Mouse (Mus musculus): ENCODE measurements at regions not wholly inside any gene's neighbourhood (a gene's known extent, or its start where the extent isn't known, plus 50 kb on each side); places are given as distances from the start of the nearest gene placed in this dataset.

DNA sequence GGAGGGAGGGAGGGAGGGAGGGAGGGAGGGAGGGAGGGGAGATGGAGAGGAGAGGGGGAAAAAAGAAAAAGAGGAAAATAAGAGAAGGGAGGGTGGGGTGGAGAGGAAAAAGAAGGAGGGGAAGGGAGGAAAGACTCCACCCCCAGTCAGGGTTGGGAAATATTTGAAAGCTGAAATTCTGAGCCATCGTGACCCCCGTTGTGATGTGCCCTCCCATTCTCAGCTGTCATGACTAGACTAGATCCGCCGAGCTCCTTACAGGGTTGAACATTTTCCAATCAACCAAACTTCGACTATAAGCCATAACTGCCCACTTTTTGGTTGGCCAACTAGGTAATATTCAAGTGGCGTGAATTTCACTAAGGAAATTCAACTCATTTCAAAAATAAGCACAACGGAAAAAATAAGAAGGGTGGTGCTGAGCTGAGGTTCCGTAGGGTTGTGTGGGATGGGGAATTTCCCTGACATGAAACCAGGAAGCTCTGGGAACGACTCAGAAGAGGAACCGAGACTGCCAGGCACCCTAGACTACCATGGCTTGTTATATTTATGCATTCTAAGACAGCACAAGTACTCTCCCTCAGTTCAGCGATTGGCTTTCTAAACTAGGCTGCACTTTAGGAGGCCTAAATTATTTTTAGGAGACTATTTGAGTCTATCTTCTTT is 234.4 kb downstream of the Epha4 start:
- in situ Hi-C loops (cut with MboI; ENCODE audit: low sequenced_read_pairs in 2 of 2, unreplicated experiment in 2 of 2): no loop called here
- TF ChIP-seq MAFK (IDR thresholded peaks at IDR 0.05; ENCODE audit: insufficient read depth, low read depth, low read length): no peak
- no peak for TF ChIP-seq ZC3H11A (IDR thresholded peaks at IDR 0.05; ENCODE audit: borderline replicate concordance, low read depth, low read length)
- no peak overlapping the region for H3K4me3 ChIP-seq (ENCODE audit: insufficient read depth in 1 of 2, low read depth in 1 of 2, low read length in 2 of 2, poor library complexity in 1 of 2, severe bottlenecking in 1 of 2)

DNA sequence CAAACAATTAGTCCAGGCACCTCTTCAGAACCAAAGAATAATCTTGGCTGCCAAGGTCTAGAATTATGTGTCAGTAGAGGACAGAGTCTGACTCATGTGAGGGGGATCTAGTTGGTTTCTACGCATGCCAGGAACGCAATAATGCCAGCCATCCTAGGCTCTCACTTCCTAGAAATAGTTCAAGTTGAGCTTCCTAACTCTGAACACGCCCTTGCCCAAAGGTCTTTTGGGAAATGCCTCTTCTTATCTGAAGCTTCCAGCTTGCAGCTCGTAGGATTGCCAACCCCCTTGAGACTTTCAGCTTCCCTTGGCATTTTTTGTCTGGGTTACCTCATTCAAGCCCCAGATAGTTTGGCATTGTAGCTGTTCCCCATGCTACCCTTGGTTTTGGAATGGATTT is 233.1 kb downstream of the Epha4 start:
- Histone ChIP-seq H3K27ac (ENCODE audit: insufficient read depth, low read depth, low read length, poor library complexity, severe bottlenecking) (no peak overlapping the region), H3K4me1 (ENCODE audit: control insufficient read depth in 2 of 2, insufficient read depth in 2 of 2, low read length in 2 of 2, poor library complexity in 1 of 2) (no peaks in the 10 kb centered on the region; a peak in 1 of 4 replicates), H3K36me3 (ENCODE audit: control insufficient read depth, insufficient read depth, low read length, poor library complexity, severe bottlenecking) (no peaks in the 10 kb centered on the region), H3K9me3 (ENCODE audit: control insufficient read depth, insufficient read depth, low read depth, low read length) (no peaks in the 10 kb centered on the region), H3K4me3 (ENCODE audit: insufficient read depth in 1 of 2, low read depth in 1 of 2, low read length in 2 of 2, poor library complexity in 1 of 2, severe bottlenecking in 1 of 2) (no peak overlapping the region), H3K9ac (ENCODE audit: insufficient read depth, low read depth, low read length, poor library complexity, severe bottlenecking) (no peak overlapping the region)
- in situ Hi-C loops (cut with MboI; ENCODE audit: low sequenced_read_pairs in 2 of 2, unreplicated experiment in 2 of 2): no loop called here
- DNase-seq (ENCODE audit: low read depth, low spot score): no peak
- TF ChIP-seq ZNF384 (IDR thresholded peaks at IDR 0.05; ENCODE audit: low read depth, low read length): no peak
- TF ChIP-seq CHD2 (IDR thresholded peaks at IDR 0.05; ENCODE audit: low read depth, low read length): no peak
- no peak for TF ChIP-seq ZC3H11A (IDR thresholded peaks at IDR 0.05; ENCODE audit: borderline replicate concordance, low read depth, low read length)
- no peak for TF ChIP-seq HCFC1 (IDR thresholded peaks at IDR 0.05; ENCODE audit: borderline replicate concordance, insufficient read depth, low read length)
- TF ChIP-seq MAFK (IDR thresholded peaks at IDR 0.05; ENCODE audit: insufficient read depth, low read depth, low read length): no peak

More for the DNA sequence above, 234.4 kb downstream of the Epha4 start:
- no peak for DNase-seq (ENCODE audit: low read depth, low spot score)
- H3K27ac ChIP-seq (ENCODE audit: insufficient read depth, low read depth, low read length, poor library complexity, severe bottlenecking): no peak overlapping the region
- H3K4me1 ChIP-seq (ENCODE audit: control insufficient read depth in 2 of 2, insufficient read depth in 2 of 2, low read length in 2 of 2, poor library complexity in 1 of 2): no peaks in the 10 kb centered on the region; a peak in 1 of 4 replicates
- no peaks in the 10 kb centered on the region for H3K9me3 ChIP-seq (ENCODE audit: control insufficient read depth, insufficient read depth, low read depth, low read length)
- no peaks in the 10 kb centered on the region for H3K36me3 ChIP-seq (ENCODE audit: control insufficient read depth, insufficient read depth, low read length, poor library complexity, severe bottlenecking)
- H3K9ac ChIP-seq (ENCODE audit: insufficient read depth, low read depth, low read length, poor library complexity, severe bottlenecking): no peak overlapping the region

DNA sequence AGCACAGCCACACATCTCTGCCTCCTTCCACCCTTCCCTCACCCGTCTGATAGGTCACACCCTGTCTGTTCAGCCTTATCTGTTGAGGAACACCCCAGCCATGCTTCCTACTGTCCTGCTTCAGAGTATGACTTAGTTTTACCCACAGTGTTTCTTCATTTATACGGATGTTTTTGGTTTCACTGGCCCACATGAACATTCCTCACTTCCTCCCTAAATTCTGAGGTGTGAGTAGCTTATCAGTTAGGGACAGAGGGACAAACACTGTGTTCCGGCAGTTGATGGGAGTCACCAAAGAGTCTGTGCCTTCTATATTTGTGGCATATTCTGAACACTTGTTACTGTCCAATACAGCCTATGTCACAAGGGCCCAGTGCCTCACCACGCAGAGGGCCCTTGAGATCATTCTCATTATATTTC is 216.2 kb downstream of the Epha4 start:
- H3K27ac ChIP-seq (ENCODE audit: insufficient read depth, low read depth, low read length, poor library complexity, severe bottlenecking): no peak overlapping the region
- no peaks in the 10 kb centered on the region for H3K9me3 ChIP-seq (ENCODE audit: control insufficient read depth, insufficient read depth, low read depth, low read length)
- in situ Hi-C loops (cut with MboI; ENCODE audit: low sequenced_read_pairs in 2 of 2, unreplicated experiment in 2 of 2): no loop called here
- H3K9ac ChIP-seq (ENCODE audit: insufficient read depth, low read depth, low read length, poor library complexity, severe bottlenecking): no peak overlapping the region
- no peak for TF ChIP-seq CHD2 (IDR thresholded peaks at IDR 0.05; ENCODE audit: low read depth, low read length)
- DNase-seq (ENCODE audit: low read depth, low spot score): no peak
- no peaks in the 10 kb centered on the region for H3K4me1 ChIP-seq (ENCODE audit: control insufficient read depth in 2 of 2, insufficient read depth in 2 of 2, low read length in 2 of 2, poor library complexity in 1 of 2)
- no peaks in the 10 kb centered on the region for H3K36me3 ChIP-seq (ENCODE audit: control insufficient read depth, insufficient read depth, low read length, poor library complexity, severe bottlenecking)
- no peak overlapping the region for H3K4me3 ChIP-seq (ENCODE audit: insufficient read depth in 1 of 2, low read depth in 1 of 2, low read length in 2 of 2, poor library complexity in 1 of 2, severe bottlenecking in 1 of 2)

DNA sequence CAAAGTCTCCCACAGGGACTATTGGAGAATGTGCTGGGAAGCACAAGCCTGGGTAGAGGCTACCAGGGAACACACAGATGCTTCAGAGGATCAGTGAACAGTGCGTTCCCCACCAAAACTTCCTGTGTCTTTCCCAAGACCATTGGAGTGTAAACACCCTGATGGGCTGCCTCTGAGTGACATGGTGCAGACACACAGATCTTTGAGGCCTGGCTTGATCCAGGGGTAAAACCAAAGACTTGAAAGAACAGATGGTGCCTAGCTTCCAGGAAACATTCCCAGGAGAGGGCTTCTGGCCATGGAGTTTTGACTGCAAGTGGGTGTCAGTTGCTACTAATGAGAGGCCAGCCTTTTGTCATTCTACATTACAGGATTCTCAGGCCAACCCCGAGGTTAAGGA is 214.1 kb downstream of the Epha4 start:
- Histone ChIP-seq H3K4me1 (ENCODE audit: control insufficient read depth in 2 of 2, insufficient read depth in 2 of 2, low read length in 2 of 2, poor library complexity in 1 of 2) (no peaks in the 10 kb centered on the region), H3K9me3 (ENCODE audit: control insufficient read depth, insufficient read depth, low read depth, low read length) (no peaks in the 10 kb centered on the region)
- in situ Hi-C loops (cut with MboI; ENCODE audit: low sequenced_read_pairs in 2 of 2, unreplicated experiment in 2 of 2): no loop called here

DNA sequence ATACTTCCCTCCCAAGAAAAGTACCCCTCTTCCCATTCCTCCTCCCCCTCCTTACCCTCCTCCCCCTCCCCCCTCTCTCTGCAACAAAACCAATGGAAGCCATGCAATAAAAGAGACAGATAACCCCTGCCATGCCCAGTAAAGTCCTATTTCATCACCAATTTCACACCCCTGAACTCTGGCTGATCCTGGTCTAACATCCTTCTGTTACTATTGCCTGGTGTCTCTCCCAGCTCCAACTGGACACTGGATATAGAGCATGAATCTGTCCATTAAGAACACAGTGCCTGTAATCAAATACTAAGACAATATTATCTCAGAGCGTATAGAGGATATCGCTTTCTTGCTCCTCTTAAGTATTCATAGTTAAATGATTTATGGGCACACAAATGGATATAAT is 210.1 kb downstream of the Epha4 start:
- H3K9me3 ChIP-seq (ENCODE audit: control insufficient read depth, insufficient read depth, low read depth, low read length): no peaks in the 10 kb centered on the region
- H3K4me1 ChIP-seq (ENCODE audit: control insufficient read depth in 2 of 2, insufficient read depth in 2 of 2, low read length in 2 of 2, poor library complexity in 1 of 2): no peaks in the 10 kb centered on the region
- H3K36me3 ChIP-seq (ENCODE audit: control insufficient read depth, insufficient read depth, low read length, poor library complexity, severe bottlenecking): no peaks in the 10 kb centered on the region
- no peak overlapping the region for H3K9ac ChIP-seq (ENCODE audit: insufficient read depth, low read depth, low read length, poor library complexity, severe bottlenecking)
- no peak overlapping the region for H3K27ac ChIP-seq (ENCODE audit: insufficient read depth, low read depth, low read length, poor library complexity, severe bottlenecking)
- DNase-seq (ENCODE audit: low read depth, low spot score): no peak
- TF ChIP-seq CHD2 (IDR thresholded peaks at IDR 0.05; ENCODE audit: low read depth, low read length) (no peak), ZNF384 (IDR thresholded peaks at IDR 0.05; ENCODE audit: low read depth, low read length) (no peak), MAFK (IDR thresholded peaks at IDR 0.05; ENCODE audit: insufficient read depth, low read depth, low read length) (no peak), ZC3H11A (IDR thresholded peaks at IDR 0.05; ENCODE audit: borderline replicate concordance, low read depth, low read length) (no peak), HCFC1 (IDR thresholded peaks at IDR 0.05; ENCODE audit: borderline replicate concordance, insufficient read depth, low read length) (no peak)
- in situ Hi-C loops (cut with MboI; ENCODE audit: low sequenced_read_pairs in 2 of 2, unreplicated experiment in 2 of 2): no loop called here
- no peak overlapping the region for H3K4me3 ChIP-seq (ENCODE audit: insufficient read depth in 1 of 2, low read depth in 1 of 2, low read length in 2 of 2, poor library complexity in 1 of 2, severe bottlenecking in 1 of 2)

More for the DNA sequence above, 214.1 kb downstream of the Epha4 start:
- H3K4me3 ChIP-seq (ENCODE audit: insufficient read depth in 1 of 2, low read depth in 1 of 2, low read length in 2 of 2, poor library complexity in 1 of 2, severe bottlenecking in 1 of 2): no peak overlapping the region
- TF ChIP-seq MAFK (IDR thresholded peaks at IDR 0.05; ENCODE audit: insufficient read depth, low read depth, low read length) (no peak), ZC3H11A (IDR thresholded peaks at IDR 0.05; ENCODE audit: borderline replicate concordance, low read depth, low read length) (no peak), CHD2 (IDR thresholded peaks at IDR 0.05; ENCODE audit: low read depth, low read length) (no peak), ZNF384 (IDR thresholded peaks at IDR 0.05; ENCODE audit: low read depth, low read length) (no peak), HCFC1 (IDR thresholded peaks at IDR 0.05; ENCODE audit: borderline replicate concordance, insufficient read depth, low read length) (no peak)
- H3K36me3 ChIP-seq (ENCODE audit: control insufficient read depth, insufficient read depth, low read length, poor library complexity, severe bottlenecking): no peaks in the 10 kb centered on the region
- no peak overlapping the region for H3K9ac ChIP-seq (ENCODE audit: insufficient read depth, low read depth, low read length, poor library complexity, severe bottlenecking)
- DNase-seq (ENCODE audit: low read depth, low spot score): no peak
- H3K27ac ChIP-seq (ENCODE audit: insufficient read depth, low read depth, low read length, poor library complexity, severe bottlenecking): no peak overlapping the region

Measured in ES-E14 (cell line).